Mouse (Mus musculus): Measurements from ENCODE around the gene Ccdc82. TPM values are rescaled to one million over a fixed set of nuclear protein-coding genes. Genes with fewer than 3 reads are reported as not detected.
A peak's percentile ranks its signal among the peaks of the same experiment; 100 is the strongest.

Ccdc82 gene
- polyA plus RNA-seq, 1 experiment from 2014 or later: 21.9 TPM

DNA sequence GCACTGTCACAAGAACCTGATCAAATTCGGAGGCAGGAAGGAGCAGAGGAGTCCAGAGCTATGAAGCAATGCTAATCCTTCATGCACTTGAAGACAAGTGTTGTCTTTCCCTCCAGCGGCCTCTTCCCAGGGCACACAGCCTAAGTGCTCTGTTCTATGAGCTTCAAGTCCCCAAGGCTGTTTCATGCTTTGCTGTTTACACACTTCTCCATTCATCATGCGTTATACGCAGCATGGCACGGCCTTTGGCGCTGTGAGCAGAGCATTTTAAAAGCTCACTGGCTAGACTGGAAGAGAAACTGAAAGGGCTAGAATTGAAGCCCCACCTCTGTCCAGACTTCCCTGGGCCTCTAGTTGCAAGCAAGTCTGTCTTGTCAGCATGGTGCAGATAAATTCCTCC, 57.2 kb downstream of the Ccdc82 start:
- Histone ChIP-seq H3K4me3 (ENCODE audit: low read depth, low read length) (no peak overlapping the region), H3K4me1 (ENCODE audit: control insufficient read depth, insufficient read depth, low read length) (peaks cover 61% of the 10 kb centered on the region), H3K9me3 (ENCODE audit: control insufficient read depth, low read length) (no peaks in the 10 kb centered on the region), H3K36me3 (ENCODE audit: control insufficient read depth, insufficient read depth, low read length) (no peaks in the 10 kb centered on the region), H3K4me2 (ENCODE audit: low read depth, low read length) (no peak overlapping the region), H3K27ac (ENCODE audit: low read depth, low read length) (peak overlapping the region; percentile 29; the same call in 1 of the 2 replicates), H3K9ac (replicated peaks; ENCODE audit: low read depth, low read length) (no peak overlapping the region), H3K27me3 (ENCODE audit: control insufficient read depth, insufficient read depth, low read length) (no peaks in the 10 kb centered on the region)
- 0 out of 2 replicates have a peak, but pooled peaks have one; percentile 6 for ATAC-seq (ENCODE audit: low read depth)
- 23% methylated on average over 6 of the region's 6 CpGs for WGBS

- H3K9ac ChIP-seq (replicated peaks; ENCODE audit: low read depth, low read length): no peak overlapping the region
- 94% methylated on average over 3 of the region's 3 CpGs for whole genome bisulfite sequencing
- H3K4me2 ChIP-seq (ENCODE audit: low read depth, low read length): no peak overlapping the region
- H3K4me3 ChIP-seq (ENCODE audit: low read depth, low read length): no peak overlapping the region
- H3K4me1 ChIP-seq (ENCODE audit: control insufficient read depth, insufficient read depth, low read length): peaks cover 52% of the 10 kb centered on the region
- H3K36me3 ChIP-seq (ENCODE audit: control insufficient read depth, insufficient read depth, low read length): no peaks in the 10 kb centered on the region
- no peak for ATAC-seq (ENCODE audit: low read depth)
- H3K27me3 ChIP-seq (ENCODE audit: control insufficient read depth, insufficient read depth, low read length): no peaks in the 10 kb centered on the region
- no peak overlapping the region for H3K27ac ChIP-seq (ENCODE audit: low read depth, low read length)
- no peaks in the 10 kb centered on the region for H3K9me3 ChIP-seq (ENCODE audit: control insufficient read depth, low read length)
These were observed 59.7 kb downstream of the Ccdc82 start for GRCm38 (mm10) chr9:13306471-13306870.

GRCm38 (mm10) chr9:13307226-13307625, 60.5 kb downstream of the Ccdc82 start:
- 47% methylated on average over 4 of the region's 4 CpGs for WGBS
- no peaks in the 10 kb centered on the region for H3K9me3 ChIP-seq (ENCODE audit: control insufficient read depth, low read length)
- H3K4me2 ChIP-seq (ENCODE audit: low read depth, low read length): no peak overlapping the region
- H3K36me3 ChIP-seq (ENCODE audit: control insufficient read depth, insufficient read depth, low read length): no peaks in the 10 kb centered on the region
- no peak overlapping the region for H3K9ac ChIP-seq (replicated peaks; ENCODE audit: low read depth, low read length)
- H3K4me1 ChIP-seq (ENCODE audit: control insufficient read depth, insufficient read depth, low read length): peaks cover 45% of the 10 kb centered on the region
- 0 out of 2 replicates have a peak overlapping the region, but pooled peaks have one; percentile 13 for H3K27ac ChIP-seq (ENCODE audit: low read depth, low read length)
- ATAC-seq (ENCODE audit: low read depth): no peak
- no peak overlapping the region for H3K4me3 ChIP-seq (ENCODE audit: low read depth, low read length)
- H3K27me3 ChIP-seq (ENCODE audit: control insufficient read depth, insufficient read depth, low read length): no peaks in the 10 kb centered on the region

GRCm38 (mm10) chr9:13308718-13309117, 62.0 kb downstream of the Ccdc82 start:
- H3K36me3 ChIP-seq (ENCODE audit: control insufficient read depth, insufficient read depth, low read length): no peaks in the 10 kb centered on the region
- peak overlapping the region; percentile 0; the same call in 1 of the 2 replicates for H3K27ac ChIP-seq (ENCODE audit: low read depth, low read length)
- no peak overlapping the region for H3K4me3 ChIP-seq (ENCODE audit: low read depth, low read length)
- no peak overlapping the region for H3K4me2 ChIP-seq (ENCODE audit: low read depth, low read length)
- H3K9me3 ChIP-seq (ENCODE audit: control insufficient read depth, low read length): no peaks in the 10 kb centered on the region
- peak; percentile 32; the same call in 1 of the 2 replicates for ATAC-seq (ENCODE audit: low read depth)
- 24% methylated on average over 8 of the region's 8 CpGs for WGBS
- H3K4me1 ChIP-seq (ENCODE audit: control insufficient read depth, insufficient read depth, low read length): peaks cover 40% of the 10 kb centered on the region
- H3K27me3 ChIP-seq (ENCODE audit: control insufficient read depth, insufficient read depth, low read length): no peaks in the 10 kb centered on the region
- H3K9ac ChIP-seq (replicated peaks; ENCODE audit: low read depth, low read length): no peak overlapping the region

DNA sequence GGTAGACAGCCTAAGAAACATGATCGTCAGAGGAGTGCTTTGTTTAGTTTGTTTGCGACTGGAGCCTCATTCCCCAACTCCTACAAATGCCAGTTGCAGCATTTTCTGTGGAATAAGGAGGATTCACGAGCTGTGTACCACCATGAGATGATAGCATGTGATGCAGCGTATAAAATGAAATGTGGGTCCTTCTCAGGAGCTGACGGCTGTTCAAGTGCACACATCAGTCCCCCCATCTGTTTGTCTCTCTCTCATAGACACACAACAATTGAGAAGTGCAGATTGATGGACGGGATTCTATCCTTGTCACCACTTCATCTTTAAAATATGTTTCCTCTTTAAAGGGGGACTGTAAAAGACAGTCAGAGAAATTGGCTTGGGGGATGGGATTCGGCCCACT, 63.1 kb downstream of the Ccdc82 start:
- Histone ChIP-seq H3K4me1 (ENCODE audit: control insufficient read depth, insufficient read depth, low read length) (peaks cover 31% of the 10 kb centered on the region), H3K27me3 (ENCODE audit: control insufficient read depth, insufficient read depth, low read length) (no peaks in the 10 kb centered on the region), H3K4me3 (ENCODE audit: low read depth, low read length) (no peak overlapping the region), H3K9me3 (ENCODE audit: control insufficient read depth, low read length) (no peaks in the 10 kb centered on the region), H3K27ac (ENCODE audit: low read depth, low read length) (peak overlapping the region; percentile 18; the same call in 1 of the 2 replicates), H3K9ac (replicated peaks; ENCODE audit: low read depth, low read length) (no peak overlapping the region), H3K36me3 (ENCODE audit: control insufficient read depth, insufficient read depth, low read length) (no peaks in the 10 kb centered on the region), H3K4me2 (ENCODE audit: low read depth, low read length) (no peak overlapping the region)
- WGBS: 48% methylated on average over 7 of the region's 7 CpGs
- peak; percentile 60; the same call in 1 of the 2 replicates for ATAC-seq (ENCODE audit: low read depth)

DNA sequence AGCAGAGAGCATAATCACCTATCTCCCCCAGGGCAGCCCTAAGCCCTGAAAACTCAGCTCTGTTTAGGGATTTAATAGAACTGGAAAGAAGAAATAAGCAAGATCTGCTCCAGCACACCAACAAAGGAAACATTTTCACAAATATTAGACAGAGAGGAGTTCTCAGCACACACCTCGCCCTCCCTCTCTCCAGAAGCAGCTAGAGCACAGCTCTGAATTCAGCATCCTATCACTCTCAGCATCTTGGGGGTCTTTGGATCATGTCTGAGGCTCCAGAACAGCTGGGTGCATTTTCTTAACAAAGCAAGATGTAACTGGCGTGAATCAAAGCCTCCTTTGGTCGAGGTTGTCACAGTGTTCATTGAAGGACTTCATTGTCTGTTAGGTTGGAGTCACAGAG, 63.5 kb downstream of the Ccdc82 start:
- H3K9ac ChIP-seq (replicated peaks; ENCODE audit: low read depth, low read length): no peak overlapping the region
- 38% methylated on average over 3 of the region's 3 CpGs for WGBS
- no peak for ATAC-seq (ENCODE audit: low read depth)
- H3K27ac ChIP-seq (ENCODE audit: low read depth, low read length): peak overlapping the region; percentile 6; the same call in 1 of the 2 replicates
- H3K4me1 ChIP-seq (ENCODE audit: control insufficient read depth, insufficient read depth, low read length): peaks cover 31% of the 10 kb centered on the region
- H3K36me3 ChIP-seq (ENCODE audit: control insufficient read depth, insufficient read depth, low read length): no peaks in the 10 kb centered on the region
- H3K27me3 ChIP-seq (ENCODE audit: control insufficient read depth, insufficient read depth, low read length): no peaks in the 10 kb centered on the region
- H3K9me3 ChIP-seq (ENCODE audit: control insufficient read depth, low read length): no peaks in the 10 kb centered on the region
- H3K4me2 ChIP-seq (ENCODE audit: low read depth, low read length): no peak overlapping the region
- H3K4me3 ChIP-seq (ENCODE audit: low read depth, low read length): no peak overlapping the region

DNA sequence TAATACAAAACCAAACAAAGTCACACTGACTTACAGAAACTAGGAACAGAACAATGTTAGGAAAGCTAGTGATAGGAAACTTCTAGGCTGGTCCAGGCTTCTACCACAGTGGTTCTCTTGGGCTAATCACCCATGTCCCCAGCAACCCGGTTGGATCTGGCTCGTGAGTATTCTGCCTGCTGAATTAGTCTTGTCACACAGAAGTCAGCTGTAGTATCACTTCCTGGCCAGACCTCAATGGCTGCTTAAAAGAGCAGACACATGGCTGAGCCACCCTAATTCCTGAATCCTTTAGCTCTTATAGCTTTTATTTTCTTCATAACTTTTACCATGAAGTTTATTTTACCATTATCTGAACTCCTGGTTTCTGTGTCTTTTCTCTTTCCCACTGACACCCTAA, 64.3 kb downstream of the Ccdc82 start:
- H3K4me2 ChIP-seq (ENCODE audit: low read depth, low read length): no peak overlapping the region
- peaks cover 31% of the 10 kb centered on the region for H3K4me1 ChIP-seq (ENCODE audit: control insufficient read depth, insufficient read depth, low read length)
- H3K36me3 ChIP-seq (ENCODE audit: control insufficient read depth, insufficient read depth, low read length): no peaks in the 10 kb centered on the region
- no peak overlapping the region for H3K4me3 ChIP-seq (ENCODE audit: low read depth, low read length)
- no peaks in the 10 kb centered on the region for H3K27me3 ChIP-seq (ENCODE audit: control insufficient read depth, insufficient read depth, low read length)
- WGBS: 49% methylated on average over 2 of the region's 2 CpGs
- no peaks in the 10 kb centered on the region for H3K9me3 ChIP-seq (ENCODE audit: control insufficient read depth, low read length)
- no peak overlapping the region for H3K27ac ChIP-seq (ENCODE audit: low read depth, low read length)
- ATAC-seq (ENCODE audit: low read depth): no peak
- H3K9ac ChIP-seq (replicated peaks; ENCODE audit: low read depth, low read length): no peak overlapping the region

- Histone ChIP-seq H3K4me3 (ENCODE audit: low read depth, low read length) (no peak overlapping the region), H3K4me2 (ENCODE audit: low read depth, low read length) (no peak overlapping the region), H3K27me3 (ENCODE audit: control insufficient read depth, insufficient read depth, low read length) (no peaks in the 10 kb centered on the region), H3K36me3 (ENCODE audit: control insufficient read depth, insufficient read depth, low read length) (no peaks in the 10 kb centered on the region), H3K27ac (ENCODE audit: low read depth, low read length) (no peak overlapping the region), H3K9me3 (ENCODE audit: control insufficient read depth, low read length) (no peaks in the 10 kb centered on the region), H3K4me1 (ENCODE audit: control insufficient read depth, insufficient read depth, low read length) (peaks cover 11% of the 10 kb centered on the region; the same call in 1 of the 2 replicates), H3K9ac (replicated peaks; ENCODE audit: low read depth, low read length) (no peak overlapping the region)
- 93% methylated on average over 2 of the region's 2 CpGs for WGBS
- no peak for ATAC-seq (ENCODE audit: low read depth)
These were observed 67.2 kb downstream of the Ccdc82 start for GRCm38 (mm10) chr9:13313923-13314322.

GRCm38 (mm10) chr9:13314577-13315004, 67.8 kb downstream of the Ccdc82 start:
- H3K9me3 ChIP-seq (ENCODE audit: control insufficient read depth, low read length): no peaks in the 10 kb centered on the region
- WGBS: 70% methylated on average over 5 of the region's 5 CpGs

More at GRCm38 (mm10) chr9:13314577-13315004, 67.8 kb downstream of the Ccdc82 start:
- Histone ChIP-seq H3K36me3 (ENCODE audit: control insufficient read depth, insufficient read depth, low read length) (no peaks in the 10 kb centered on the region), H3K4me2 (ENCODE audit: low read depth, low read length) (no peak overlapping the region), H3K4me1 (ENCODE audit: control insufficient read depth, insufficient read depth, low read length) (peaks cover 9% of the 10 kb centered on the region; the same call in 1 of the 2 replicates), H3K27me3 (ENCODE audit: control insufficient read depth, insufficient read depth, low read length) (no peaks in the 10 kb centered on the region), H3K9ac (replicated peaks; ENCODE audit: low read depth, low read length) (no peak overlapping the region), H3K4me3 (ENCODE audit: low read depth, low read length) (no peak overlapping the region), H3K27ac (ENCODE audit: low read depth, low read length) (no peak overlapping the region)
- no peak for ATAC-seq (ENCODE audit: low read depth)

All from neural tube, embryonic 14.5 days (tissue).